Mouse (Mus musculus) mature B cell (primary cell): ENCODE measurements around the gene Zfp988.
"Not testable (repeated sequence)": the region's sequence is repeated elsewhere in the genome, so short reads cannot be mapped to it uniquely, and the experiment has no call there.

Experiments
- in situ Hi-C: fragments of 300-500 bp; cut with MboI; formaldehyde crosslinking; loops from 2 replicates; pipeline ENCODE4 v1.14.3; 2019

Zfp988 gene

GRCm38 (mm10) chr4:147343042-147343908 is 37.8 kb downstream of the Zfp988 start:
- in situ Hi-C loops: loop anchor here (25.0 kb wide), 1 partner anchor 1806 kb away; no protein-coding TSS in a partner anchor

GRCm38 (mm10) chr4:147345061-147345554 is 39.6 kb downstream of the Zfp988 start:
- in situ Hi-C loops: loop anchor here (25.0 kb wide), 1 partner anchor 1808 kb away; no protein-coding TSS in a partner anchor

- in situ Hi-C loops: loop anchor here (25.0 kb wide), 1 partner anchor 1809 kb away; no protein-coding TSS in a partner anchor
These were observed 41.0 kb downstream of the Zfp988 start for GRCm38 (mm10) chr4:147346361-147347035.

GRCm38 (mm10) chr4:147347300-147347699 is 41.8 kb downstream of the Zfp988 start:
- in situ Hi-C loops: loop anchor here (25.0 kb wide), 1 partner anchor 1810 kb away; no protein-coding TSS in a partner anchor

- in situ Hi-C loops: loop anchor here (25.0 kb wide), 1 partner anchor 1811 kb away; no protein-coding TSS in a partner anchor
These were observed 42.4 kb downstream of the Zfp988 start for GRCm38 (mm10) chr4:147347880-147348279.

GRCm38 (mm10) chr4:147348401-147348800 is 42.9 kb downstream of the Zfp988 start:
- in situ Hi-C loops: loop anchor here (25.0 kb wide), 1 partner anchor 1811 kb away; no protein-coding TSS in a partner anchor

- in situ Hi-C loops: loop anchor here (25.0 kb wide), 1 partner anchor 1812 kb away; no protein-coding TSS in a partner anchor
These were observed 43.6 kb downstream of the Zfp988 start for GRCm38 (mm10) chr4:147348906-147349686.

- in situ Hi-C loops: loop anchor here (25.0 kb wide), 1 partner anchor 1813 kb away; no protein-coding TSS in a partner anchor
These were observed 44.4 kb downstream of the Zfp988 start for GRCm38 (mm10) chr4:147349687-147350415.

- in situ Hi-C loops: not testable (repeated sequence)
These were observed 45.1 kb downstream of the Zfp988 start for GRCm38 (mm10) chr4:147350541-147350940.

- in situ Hi-C loops: not testable (repeated sequence)
These were observed 46.0 kb downstream of the Zfp988 start for GRCm38 (mm10) chr4:147351376-147351980.

- in situ Hi-C loops: not testable (repeated sequence)
These were observed 48.2 kb downstream of the Zfp988 start for GRCm38 (mm10) chr4:147353626-147354025.

- in situ Hi-C loops: not testable (repeated sequence)
These were observed 50.6 kb downstream of the Zfp988 start for GRCm38 (mm10) chr4:147356042-147356441.

- in situ Hi-C loops: not testable (repeated sequence)
These were observed 51.7 kb downstream of the Zfp988 start for GRCm38 (mm10) chr4:147357195-147357594.

GRCm38 (mm10) chr4:147361003-147361402 is 55.5 kb downstream of the Zfp988 start, which contains the start of gene Zfp978:
TSS of gene Zfp978 (plus strand) at chr4:147361303.
- in situ Hi-C loops: not testable (repeated sequence)

- in situ Hi-C loops: not testable (repeated sequence)
These were observed 56.4 kb downstream of the Zfp988 start for GRCm38 (mm10) chr4:147361872-147362271.

- in situ Hi-C loops: not testable (repeated sequence)
These were observed 64.1 kb downstream of the Zfp988 start for GRCm38 (mm10) chr4:147369564-147369963.

- in situ Hi-C loops: not testable (repeated sequence)
These were observed 77.7 kb downstream of the Zfp988 start for GRCm38 (mm10) chr4:147383199-147383598.
